Mouse (Mus musculus) forebrain, postnatal 0 days (tissue): ENCODE data around the gene Ap3m1. TPM values are rescaled to one million over a fixed set of nuclear protein-coding genes. Genes with fewer than 3 reads are reported as not detected.

ENCODE experiments used
- ATAC-seq: fragments of 200-750 bp; cut with Nextera tagmentation; 2 replicates; pipeline ENCODE4 v1.8.0; 2017; ENCODE audit warnings: mild to moderate bottlenecking, moderate library complexity
- DNase-seq: peaks from one replicate; pipeline ENCODE4 v3.0.0-alpha.2; 2015
- H3K27ac ChIP-seq: fragments of 300-500 bp; sonication (generic); 2 replicates; pipeline ENCODE4 v1.5.1; 2014; ENCODE audit warnings: low read depth, mild to moderate bottlenecking, antibody characterized with exemption, low read length, moderate library complexity, mixed read lengths
- H3K27me3 ChIP-seq: fragments of 300-500 bp; sonication (generic); 2 replicates; pipeline ENCODE4 v1.6.1; 2014; ENCODE audit warnings: mild to moderate bottlenecking, low read length, mixed read lengths; ENCODE audit not compliant: insufficient read depth
- H3K36me3 ChIP-seq: fragments of 300-500 bp; sonication (generic); 2 replicates; pipeline ENCODE4 v1.6.1; 2014; ENCODE audit warnings: mild to moderate bottlenecking, moderate library complexity; ENCODE audit not compliant: insufficient read depth
- H3K4me1 ChIP-seq: fragments of 300-500 bp; sonication (generic); 2 replicates; pipeline ENCODE4 v1.6.1; 2014; ENCODE audit warnings: antibody characterized with exemption; ENCODE audit not compliant: insufficient read depth
- H3K4me2 ChIP-seq: fragments of 300-500 bp; sonication (generic); 2 replicates; pipeline ENCODE4 v1.6.1; 2014; ENCODE audit warnings: low read depth, mild to moderate bottlenecking, moderate library complexity
- H3K4me3 ChIP-seq: fragments of 300-500 bp; sonication (generic); 2 replicates; pipeline ENCODE4 v1.5.1; 2014; ENCODE audit warnings: low read depth, low read length, mixed read lengths
- H3K9ac ChIP-seq: fragments of 300-500 bp; sonication (generic); 2 replicates; pipeline ENCODE4 v1.6.1; 2014; ENCODE audit warnings: mild to moderate bottlenecking
- H3K9me3 ChIP-seq: fragments of 300-500 bp; sonication (generic); 2 replicates; pipeline ENCODE4 v1.6.1; 2016; ENCODE audit warnings: low read length
- CTCF ChIP-seq: sonication (generic); IDR thresholded peaks from 2 replicates; pipeline ENCODE4 v1.5.1; 2016; ENCODE audit warnings: antibody characterized with exemption, control low read depth, low read depth
- WGBS: fragments of 180-500 bp; shearing (Covaris S2); extraction: QIAGEN DNeasy Blood & Tissue Kit; methylation state at CpG from one replicate; pipeline ENCODE4 v1.1.7; 2014; 5-methylcytosine and 5-hydroxymethylcytosine counted together
- polyA plus RNA-seq: library from polyadenylated mRNA; unstranded; fragments of >200 nt; fragmentation: Nextera tagmentation; extraction: Ambion mirVana; gene quantifications from 2 replicates; pipeline ENCODE4 v1.2.1, GENCODE M21; 2015
- total RNA-seq: library from RNA; depleted of rRNA; stranded (reverse); fragments of >200 nt; gene quantifications from 2 replicates; pipeline ENCODE4 v1.2.3, GENCODE M21; 2014

The Ap3m1 gene
- total and polyA plus RNA-seq, 2 experiments from 2014 or later = 63.9 to 81.7 TPM

DNA sequence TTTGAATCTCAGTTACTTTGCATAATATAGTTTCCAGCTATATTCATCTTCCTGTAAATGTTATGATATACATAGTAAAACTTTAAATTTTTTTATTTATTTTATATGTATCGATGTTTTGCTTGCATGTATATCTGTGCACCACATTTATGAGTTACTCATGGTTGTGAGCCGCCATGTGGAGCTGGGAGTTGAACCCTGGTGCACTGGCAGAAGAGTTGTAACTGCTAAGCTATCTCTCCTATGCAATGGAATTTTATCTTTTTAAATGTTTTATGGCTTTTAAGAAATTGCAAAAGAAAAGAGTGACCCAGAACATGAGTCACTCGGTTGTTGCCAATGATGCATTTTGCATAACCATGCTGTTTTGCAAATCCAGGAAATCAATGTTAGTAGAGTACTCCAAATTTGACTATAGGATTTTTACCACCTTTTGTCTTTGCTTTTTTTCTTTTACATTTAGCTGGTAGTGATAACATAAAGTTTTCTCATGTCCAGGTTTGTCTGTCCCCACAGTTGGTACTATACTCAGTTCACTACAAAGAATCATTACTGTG lies 38.7 kb upstream of the Ap3m1 start:
- 95% methylated on average over 3 of the region's 3 CpGs for WGBS
- no peaks in the 10 kb centered on the region for H3K27me3 ChIP-seq

DNA sequence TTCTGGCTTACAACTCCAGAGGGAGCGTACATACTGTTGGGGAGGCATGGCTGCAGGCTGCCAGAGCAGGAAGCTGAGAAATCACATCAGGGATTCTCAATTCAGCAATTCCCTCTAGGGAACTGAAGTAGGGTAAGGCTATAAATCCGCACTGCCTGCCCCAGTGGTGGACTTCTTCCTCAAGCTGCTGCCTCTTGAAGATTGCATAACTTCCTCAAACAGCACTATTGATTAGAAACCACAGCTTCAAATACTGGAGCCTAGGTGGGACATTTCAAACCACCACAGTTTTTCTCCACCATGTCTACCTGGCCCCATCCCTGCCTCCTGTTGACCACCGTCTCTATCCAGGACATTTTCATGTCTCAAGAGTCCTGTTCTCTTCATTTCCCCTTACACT lies 38.1 kb upstream of the Ap3m1 start:
- no peak for TF ChIP-seq CTCF
- no peak overlapping the region for H3K27ac ChIP-seq
- H3K27me3 ChIP-seq = no peaks in the 10 kb centered on the region
- DNase-seq = no peak
- H3K9ac ChIP-seq = no peak overlapping the region
- no peaks in the 10 kb centered on the region for H3K4me1 ChIP-seq
- H3K36me3 ChIP-seq = no peaks in the 10 kb centered on the region
- no peak overlapping the region for H3K4me2 ChIP-seq
- ATAC-seq = no peak
- no peak overlapping the region for H3K4me3 ChIP-seq
- 89% methylated on average over 3 of the region's 3 CpGs for WGBS
- H3K9me3 ChIP-seq = no peaks in the 10 kb centered on the region

More for the DNA sequence above, 38.7 kb upstream of the Ap3m1 start:
- Histone ChIP-seq H3K9ac (no peak overlapping the region), H3K4me1 (no peaks in the 10 kb centered on the region), H3K4me2 (no peak overlapping the region), H3K27ac (no peak overlapping the region), H3K9me3 (no peaks in the 10 kb centered on the region), H3K4me3 (no peak overlapping the region), H3K36me3 (no peaks in the 10 kb centered on the region)
- DNase-seq (no peak), ATAC-seq (no peak)
- no peak for TF ChIP-seq CTCF

DNA sequence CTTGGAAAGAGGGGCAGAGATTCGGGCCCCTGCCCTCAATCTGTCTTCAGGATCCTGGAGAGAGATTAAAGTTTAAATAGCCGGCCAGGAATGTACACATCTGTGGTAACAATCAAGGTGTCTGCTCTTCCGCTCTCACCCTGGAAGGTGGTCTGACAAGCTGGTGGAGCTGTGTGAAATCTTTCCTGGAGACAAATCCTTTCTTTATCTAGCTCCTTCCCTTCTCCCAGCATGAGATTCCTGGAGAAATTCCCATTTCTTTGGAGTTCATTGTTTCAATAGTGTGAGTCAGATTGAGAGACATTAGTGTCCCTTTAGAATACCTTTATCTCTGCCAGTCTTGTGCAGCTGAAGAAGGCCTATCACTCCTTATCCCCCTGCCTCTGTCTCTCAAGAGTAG lies 36.4 kb upstream of the Ap3m1 start:
- Histone ChIP-seq H3K27ac (no peak overlapping the region), H3K9me3 (no peaks in the 10 kb centered on the region), H3K4me2 (no peak overlapping the region), H3K27me3 (no peaks in the 10 kb centered on the region), H3K36me3 (no peaks in the 10 kb centered on the region), H3K4me3 (no peak overlapping the region), H3K9ac (no peak overlapping the region), H3K4me1 (no peaks in the 10 kb centered on the region)
- ATAC-seq = no peak
- WGBS = 46% methylated on average over 3 of the region's 3 CpGs
- no peak for DNase-seq
- no peak for TF ChIP-seq CTCF

DNA sequence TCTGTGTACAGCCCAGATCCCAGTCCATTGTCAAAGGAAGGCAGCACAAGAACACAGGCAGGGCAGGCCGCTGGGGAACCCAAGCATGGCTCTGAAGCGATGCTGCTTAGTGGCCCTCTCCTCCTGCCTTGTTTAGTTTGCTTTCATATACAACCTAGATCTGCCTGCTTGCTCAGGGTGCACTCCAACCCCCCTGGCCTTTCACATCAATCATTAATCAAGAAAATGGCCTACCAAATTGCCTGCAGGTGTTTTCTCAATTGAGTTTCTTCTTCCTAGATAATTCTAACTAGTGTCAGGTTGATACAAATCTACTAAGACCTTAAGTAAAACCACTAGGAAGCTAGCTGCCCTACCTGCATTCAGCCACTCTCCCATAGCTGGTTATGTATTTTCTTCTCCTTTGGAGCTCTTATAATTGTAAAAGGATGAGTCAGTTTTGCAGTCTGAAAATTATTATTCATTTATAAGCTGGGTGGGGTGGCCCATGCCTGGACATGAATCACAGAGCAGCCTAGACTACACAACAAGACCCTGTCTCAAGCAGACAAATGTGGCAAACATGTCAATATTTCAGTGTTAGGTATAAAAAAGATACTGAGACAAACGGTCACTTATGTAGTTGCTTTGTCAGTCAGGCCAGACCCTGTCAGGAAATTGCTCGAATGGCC lies 35.2 kb upstream of the Ap3m1 start:
- no peaks in the 10 kb centered on the region for H3K9me3 ChIP-seq
- no peaks in the 10 kb centered on the region for H3K36me3 ChIP-seq
- no peaks in the 10 kb centered on the region for H3K4me1 ChIP-seq
- TF ChIP-seq CTCF = no peak
- H3K9ac ChIP-seq = no peak overlapping the region
- H3K4me3 ChIP-seq = no peak overlapping the region
- H3K27ac ChIP-seq = 0 out of 2 replicates have a peak overlapping the region, but pooled peaks have one; percentile 30
- no peaks in the 10 kb centered on the region for H3K27me3 ChIP-seq
- WGBS = 72% methylated on average over 4 of the region's 4 CpGs
- H3K4me2 ChIP-seq = no peak overlapping the region
- ATAC-seq (no peak), DNase-seq (no peak)

DNA sequence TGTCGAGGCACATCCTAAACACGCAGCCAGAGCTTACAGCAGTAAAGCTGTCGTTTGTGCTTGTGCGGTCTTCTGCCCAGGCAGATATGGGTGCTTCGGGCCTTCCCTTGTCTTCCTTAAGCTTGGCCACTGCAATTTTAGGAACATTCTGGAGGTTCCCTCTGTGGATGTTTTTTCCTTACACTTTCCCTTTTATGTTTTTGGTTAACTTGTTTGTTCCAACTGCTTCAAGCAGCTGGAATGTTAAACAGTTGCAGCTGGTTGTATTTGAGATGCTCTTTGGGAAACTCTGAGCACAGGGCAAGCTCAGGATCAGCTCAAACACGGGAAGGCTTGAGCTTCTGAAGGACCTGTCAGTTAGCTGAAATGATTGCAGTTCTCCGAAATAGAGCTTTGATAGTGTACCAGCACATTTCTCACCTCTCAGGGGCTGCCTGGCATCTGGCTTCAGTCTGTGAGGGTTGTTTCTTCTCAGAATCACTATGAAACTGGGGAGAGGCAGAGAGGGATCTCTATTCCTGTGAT lies 34.6 kb upstream of the Ap3m1 start:
- Histone ChIP-seq H3K36me3 (no peaks in the 10 kb centered on the region), H3K27me3 (no peaks in the 10 kb centered on the region), H3K9ac (no peak overlapping the region), H3K9me3 (no peaks in the 10 kb centered on the region), H3K4me3 (no peak overlapping the region), H3K27ac (0 out of 2 replicates have a peak overlapping the region, but pooled peaks have one; percentile 30), H3K4me2 (no peak overlapping the region), H3K4me1 (no peaks in the 10 kb centered on the region)
- ATAC-seq (no peak), DNase-seq (no peak)
- no peak for TF ChIP-seq CTCF
- WGBS = 57% methylated on average over 7 of the region's 7 CpGs

DNA sequence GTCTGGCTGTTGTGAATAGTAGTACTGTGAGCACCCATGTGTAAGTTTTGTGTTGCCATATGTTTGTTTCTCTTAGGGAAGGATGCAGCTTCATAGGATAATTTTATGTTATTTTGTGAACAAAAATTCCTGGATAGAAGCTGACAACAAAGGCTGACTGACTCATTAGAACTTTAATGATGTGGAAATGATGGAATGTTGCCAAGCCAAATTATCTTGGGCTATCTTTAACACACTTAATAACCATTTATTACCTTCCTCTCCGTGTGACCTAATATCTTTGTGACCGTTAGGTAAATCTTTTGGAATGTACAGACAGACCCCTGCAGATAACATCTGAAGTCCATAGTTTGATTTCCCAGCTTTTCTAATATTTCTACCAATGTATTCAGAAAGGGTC lies 33.8 kb upstream of the Ap3m1 start:
- Histone ChIP-seq H3K27me3 (no peaks in the 10 kb centered on the region), H3K4me2 (no peak overlapping the region), H3K9ac (no peak overlapping the region), H3K36me3 (no peaks in the 10 kb centered on the region), H3K4me1 (no peaks in the 10 kb centered on the region), H3K4me3 (no peak overlapping the region), H3K9me3 (no peaks in the 10 kb centered on the region), H3K27ac (no peak overlapping the region)
- DNase-seq (no peak), ATAC-seq (no peak)
- WGBS = 24% methylated on average over 2 of the region's 2 CpGs
- no peak for TF ChIP-seq CTCF

DNA sequence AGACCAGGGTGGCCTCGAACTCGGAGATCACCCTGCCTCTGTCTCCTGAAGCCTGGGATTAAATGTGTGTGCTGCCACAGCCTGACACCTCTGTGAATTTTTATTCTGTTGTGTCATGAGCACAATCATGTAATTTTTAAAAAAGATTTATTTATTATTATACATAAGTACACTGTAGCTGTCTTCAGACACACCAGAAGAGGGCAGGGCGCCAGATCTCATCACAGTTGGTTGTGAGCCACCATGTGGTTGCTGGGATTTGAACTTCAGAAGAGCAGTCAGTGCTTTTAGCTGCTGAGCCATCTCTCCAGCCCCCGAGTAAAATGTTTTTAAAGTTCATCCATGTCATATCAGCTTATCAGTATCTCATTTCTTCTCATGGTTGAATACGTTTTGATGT lies 33.4 kb upstream of the Ap3m1 start:
- WGBS = 80% methylated on average over 5 of the region's 5 CpGs
- no peak overlapping the region for H3K9ac ChIP-seq
- H3K27me3 ChIP-seq = no peaks in the 10 kb centered on the region
- H3K9me3 ChIP-seq = no peaks in the 10 kb centered on the region
- H3K4me2 ChIP-seq = no peak overlapping the region
- ATAC-seq = no peak
- 0 out of 2 replicates have a peak, but pooled peaks have one; percentile 3 for TF ChIP-seq CTCF
- no peaks in the 10 kb centered on the region for H3K4me1 ChIP-seq
- H3K27ac ChIP-seq = no peak overlapping the region
- no peaks in the 10 kb centered on the region for H3K36me3 ChIP-seq
- H3K4me3 ChIP-seq = no peak overlapping the region
- no peak for DNase-seq
